Mouse (Mus musculus) embryonic fibroblast, embryonic 13.5 days (primary cell): ENCODE data around the gene Snx10.

ENCODE experiments used
- CTCF ChIP-seq: IDR thresholded peaks from 2 replicates; pipeline ENCODE4 v1.5.1; 2011; ENCODE audit warnings: mild to moderate bottlenecking, control low read depth, low read length, moderate library complexity, borderline replicate concordance; ENCODE audit not compliant: insufficient read depth
- POLR2A ChIP-seq: IDR thresholded peaks from 2 replicates; pipeline ENCODE4 v1.6.1; 2011; ENCODE audit warnings: low read depth, mild to moderate bottlenecking, control low read depth, low read length, moderate library complexity

GRCm38 (mm10) chr6:51573136-51573535 lies 49.4 kb downstream of the Snx10 start:
- TF ChIP-seq POLR2A (no peak), CTCF (no peak)
